Mouse (Mus musculus): Measurements from ENCODE around the gene Rpl31.
A peak's percentile ranks its signal among the peaks of the same experiment; 100 is the strongest.

Rpl31 gene

DNA sequence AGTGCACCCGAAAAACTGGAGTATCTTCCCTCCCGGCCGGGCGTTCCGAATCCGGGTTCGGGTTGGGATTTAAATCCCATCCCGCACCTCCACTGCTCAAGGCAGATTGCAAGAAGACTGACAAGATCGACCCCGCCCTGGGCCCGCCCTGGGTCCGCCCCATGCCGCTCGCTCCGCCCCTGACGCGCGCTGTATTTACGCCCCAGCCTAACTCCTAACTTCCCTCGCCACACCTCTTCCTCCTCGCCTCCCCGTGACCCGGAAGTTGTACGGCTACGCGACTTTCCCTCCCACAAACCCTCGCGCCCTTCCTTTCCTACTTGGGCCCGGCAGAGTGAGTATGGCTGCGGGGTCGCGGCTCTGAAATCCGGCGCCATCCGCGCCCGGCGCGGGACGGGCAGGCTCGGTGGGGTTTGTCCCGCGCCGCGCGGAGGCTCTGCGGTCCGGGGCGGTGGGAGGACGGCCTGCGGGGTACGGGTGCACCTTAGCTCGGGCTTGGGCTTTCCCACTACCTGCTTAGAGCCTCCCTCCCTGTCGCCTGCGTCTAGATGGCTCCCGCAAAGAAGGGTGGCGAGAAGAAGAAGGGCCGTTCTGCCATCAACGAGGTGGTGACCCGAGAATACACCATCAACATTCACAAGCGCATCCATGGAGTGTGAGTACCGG lies at the start of gene Rpl31:
TSS of gene Rpl31 (plus strand) at position 242 of the 666 bp plus-strand sequence.
- DNase-seq (ENCODE audit: low read depth in 1 of 2, low spot score in 2 of 2): peak; percentile 86 to 95

DNA sequence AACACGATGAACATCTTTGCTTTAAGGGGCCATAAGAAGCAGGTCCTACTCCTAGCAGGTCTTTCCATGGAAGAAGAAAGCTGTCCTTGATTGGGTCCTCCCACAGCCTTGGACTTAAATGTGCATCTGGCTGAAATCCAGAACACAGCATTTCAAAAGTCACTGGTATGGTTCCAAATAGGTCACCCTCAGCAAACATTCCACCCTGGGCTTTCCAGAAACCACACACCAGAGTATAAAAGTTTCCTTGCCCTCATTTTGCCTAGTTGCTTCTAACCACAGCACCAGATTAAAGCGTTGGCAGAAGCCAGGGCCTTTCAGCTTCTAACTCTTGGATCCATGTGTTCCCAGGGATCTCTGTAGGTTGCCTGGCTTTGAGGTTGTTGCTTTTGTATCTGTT lies 49.7 kb upstream of the Rpl31 start:
- no peak for DNase-seq (ENCODE audit: low read depth in 1 of 2, low spot score in 2 of 2)

DNA sequence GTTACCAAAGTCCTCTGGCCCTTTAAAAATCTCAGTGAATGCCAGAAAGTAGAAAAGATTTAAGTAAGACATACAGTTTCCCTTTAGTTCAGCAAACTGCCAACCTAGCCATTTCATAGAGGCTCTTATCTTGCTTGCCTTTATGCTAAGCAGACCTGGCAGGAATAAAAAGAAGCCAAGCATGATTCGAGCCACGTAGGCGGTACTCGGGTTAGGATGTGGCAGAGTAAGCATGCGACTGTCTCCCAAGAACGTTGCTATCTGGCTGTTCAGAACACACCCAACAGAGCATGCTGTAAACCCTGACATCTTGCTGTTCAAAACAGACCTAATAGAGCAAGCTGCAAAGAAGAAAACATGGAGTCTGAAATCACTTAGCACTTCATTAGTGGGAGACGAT lies 48.8 kb upstream of the Rpl31 start:
- DNase-seq (ENCODE audit: low read depth in 1 of 2, low spot score in 2 of 2): no peak

DNA sequence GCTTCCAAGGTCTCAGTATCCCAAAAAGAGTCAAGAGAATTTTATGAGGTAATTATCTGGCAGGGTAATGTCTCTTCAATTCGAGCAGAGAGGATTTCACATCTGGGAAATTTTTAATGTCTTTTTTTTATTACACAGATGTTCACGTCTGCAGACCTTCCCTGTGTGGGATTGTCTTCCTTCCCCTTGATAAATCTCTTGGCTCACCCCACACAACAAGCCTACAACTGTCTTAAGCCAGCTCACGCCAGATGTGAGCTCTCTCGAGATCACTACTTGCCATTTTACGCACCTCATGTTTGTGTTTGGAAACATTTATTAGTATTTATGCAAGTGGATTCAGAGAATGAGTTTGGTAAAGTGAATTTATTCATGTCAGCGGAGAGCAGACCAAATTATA lies 45.7 kb upstream of the Rpl31 start:
- DNase-seq (ENCODE audit: low read depth in 1 of 2, low spot score in 2 of 2): no peak

DNA sequence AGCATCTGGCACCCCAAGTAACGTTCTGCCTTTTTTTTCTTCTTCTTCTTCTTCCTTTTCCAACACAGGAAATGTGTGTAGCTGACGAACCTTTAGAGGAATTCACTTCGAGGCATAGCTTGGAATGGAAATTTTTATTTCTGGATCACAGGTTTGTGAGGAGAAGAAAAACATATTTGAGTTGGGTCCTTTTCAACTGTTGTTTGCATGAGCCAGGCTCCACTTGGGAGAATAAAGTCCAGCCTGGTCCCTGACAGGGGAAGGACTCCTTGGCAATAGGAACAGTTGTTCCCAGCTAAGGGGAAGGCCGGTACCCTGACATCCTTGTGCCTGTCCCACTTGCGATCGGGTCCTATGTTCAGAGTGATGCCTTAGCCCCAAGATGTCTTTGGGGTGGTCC lies 42.4 kb upstream of the Rpl31 start:
- no peak for DNase-seq (ENCODE audit: low read depth in 1 of 2, low spot score in 2 of 2)

DNA sequence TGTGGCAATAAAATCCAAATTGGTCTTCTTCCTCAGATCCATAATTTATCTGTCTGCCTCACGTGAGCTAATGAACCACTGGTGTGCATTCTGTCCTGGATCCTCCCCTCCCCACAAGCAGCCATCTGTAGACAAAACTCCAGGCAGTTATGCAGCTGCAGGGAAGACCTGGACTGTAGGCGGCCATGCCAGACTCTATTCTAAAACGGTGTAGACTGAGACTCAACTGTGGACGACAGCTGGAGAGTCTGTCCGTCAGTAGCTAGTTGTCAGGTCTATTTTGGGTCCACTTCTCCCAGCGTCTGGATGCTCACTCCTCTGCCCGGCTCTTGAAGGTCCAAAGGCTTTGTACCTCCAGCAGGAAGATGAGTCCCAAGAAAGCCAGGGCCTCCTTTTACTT lies 40.1 kb upstream of the Rpl31 start:
- no peak for DNase-seq (ENCODE audit: low read depth in 1 of 2, low spot score in 2 of 2)

DNA sequence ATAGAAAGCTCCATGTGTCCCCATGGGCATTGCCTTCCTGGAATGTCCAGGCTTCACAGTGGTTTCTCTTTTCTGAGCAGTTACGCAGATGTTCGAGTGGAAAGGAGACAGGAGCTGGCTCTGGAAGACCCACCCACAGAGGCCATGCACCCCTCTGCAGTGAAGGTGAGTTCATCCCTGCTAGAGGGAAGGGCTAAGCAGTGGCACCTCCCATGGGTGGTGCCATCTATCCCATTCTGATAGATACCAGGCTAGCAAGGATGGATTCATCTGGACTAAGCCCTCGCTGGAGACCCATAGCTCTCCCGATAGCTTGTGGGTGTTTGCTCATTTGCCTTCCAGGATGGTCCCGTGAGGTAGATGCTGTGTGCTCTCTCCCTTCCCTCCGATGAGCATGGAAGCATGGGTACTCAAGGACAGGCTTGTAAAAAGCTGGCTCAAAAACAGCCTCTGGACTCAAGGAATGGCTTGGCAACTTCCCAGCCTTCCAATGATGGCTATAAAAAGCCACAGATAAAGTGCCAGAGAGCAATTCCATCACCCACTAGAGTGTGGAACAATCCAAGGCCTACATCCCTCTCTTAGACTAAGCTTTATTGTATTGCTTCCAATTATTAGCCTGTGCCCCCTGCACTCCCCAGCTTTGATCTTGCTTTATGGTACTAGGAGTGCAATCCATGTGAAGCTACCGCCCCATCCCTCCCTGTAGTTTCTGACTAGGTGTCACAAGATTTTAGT lies 36.6 kb upstream of the Rpl31 start:
- no peak for DNase-seq (ENCODE audit: low read depth in 1 of 2, low spot score in 2 of 2)

DNA sequence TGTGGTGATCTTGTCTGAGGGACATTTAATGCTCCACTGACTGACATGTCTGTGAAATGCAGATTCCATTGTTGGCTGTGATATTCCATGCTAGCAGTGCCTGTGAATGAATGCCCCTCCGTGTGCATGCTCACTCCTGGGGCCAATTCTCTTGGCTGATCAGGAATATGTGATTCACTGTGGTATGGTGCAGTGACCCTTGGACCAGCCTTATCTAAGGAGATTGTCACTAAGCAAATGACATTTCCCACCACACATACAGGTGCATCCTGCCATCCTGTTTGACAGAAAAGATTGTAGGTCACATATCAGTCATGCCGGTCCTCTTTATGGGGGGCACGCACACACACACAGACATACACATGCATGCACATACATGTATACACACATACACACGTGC lies 35.2 kb upstream of the Rpl31 start:
- no peak for DNase-seq (ENCODE audit: low read depth in 1 of 2, low spot score in 2 of 2)

DNA sequence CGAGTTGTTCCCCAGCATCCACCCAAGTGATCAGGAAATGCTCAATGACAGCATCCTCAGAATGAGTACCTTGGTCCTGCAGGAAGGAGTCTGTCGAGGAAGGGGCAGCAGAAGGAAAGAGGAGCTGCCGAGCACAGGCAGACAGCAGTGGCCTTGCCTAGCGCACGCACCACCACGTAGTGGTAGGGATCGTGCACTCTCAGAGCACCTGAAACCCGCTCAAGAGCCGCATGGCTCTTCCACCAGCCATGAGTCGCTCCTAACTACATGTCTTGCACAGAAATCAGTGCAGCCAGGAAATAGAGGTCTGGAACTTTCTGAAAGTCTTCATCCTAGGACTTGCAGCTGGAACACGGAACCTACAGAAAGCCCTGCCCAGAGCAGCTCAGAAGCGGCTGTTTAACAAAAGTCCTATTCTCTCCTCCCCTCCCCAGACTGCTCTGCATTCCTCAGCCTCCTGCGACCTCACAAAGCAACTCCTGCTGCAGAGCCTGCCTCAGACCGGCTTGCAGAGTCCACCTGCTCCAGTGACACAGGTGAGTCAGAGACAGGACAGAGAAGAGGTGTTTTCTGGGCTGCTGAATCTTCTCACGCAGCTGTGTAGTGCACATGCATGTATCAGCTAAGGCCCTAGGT lies 32.0 kb upstream of the Rpl31 start:
- DNase-seq (ENCODE audit: low read depth in 1 of 2, low spot score in 2 of 2): no peak

DNA sequence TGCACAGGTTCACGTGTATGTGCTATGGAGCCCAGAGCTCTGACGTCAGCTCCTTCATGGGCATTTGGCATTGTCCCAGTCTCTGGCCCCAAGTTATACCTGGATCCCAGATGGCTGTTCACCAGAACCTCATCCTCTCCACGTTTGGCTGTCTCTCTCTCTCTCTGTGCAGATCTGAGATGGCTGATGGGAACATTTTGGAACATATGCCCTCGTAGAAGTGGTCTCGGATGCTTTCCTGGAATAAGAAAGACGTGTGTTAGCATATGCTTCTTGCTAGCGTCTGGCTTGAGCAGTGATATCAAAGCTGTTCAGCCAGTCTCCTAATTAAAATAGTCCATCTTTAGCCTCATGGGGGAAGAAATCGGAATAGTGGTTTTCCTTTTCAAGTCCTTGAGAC lies 30.9 kb upstream of the Rpl31 start:
- DNase-seq (ENCODE audit: low read depth in 1 of 2, low spot score in 2 of 2): no peak

DNA sequence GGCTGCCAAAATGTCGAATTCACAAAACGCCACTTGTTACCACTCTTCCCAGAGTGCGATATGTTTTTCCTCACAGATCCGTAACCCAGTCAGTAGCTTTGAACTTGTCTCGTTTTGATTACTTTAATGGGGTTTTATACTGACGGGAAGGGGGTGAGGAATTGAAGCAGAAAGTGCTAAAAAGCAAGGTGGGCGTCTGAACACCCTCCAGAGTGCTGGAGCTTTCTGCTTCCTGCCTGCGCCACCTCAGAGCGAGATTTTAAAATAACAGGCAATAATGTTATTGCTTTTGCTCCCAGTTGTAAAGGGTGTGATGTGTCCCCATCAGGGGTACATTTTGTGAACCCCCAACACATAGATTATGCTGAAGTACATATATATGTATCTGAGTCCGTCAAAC lies 28.8 kb upstream of the Rpl31 start:
- no peak for DNase-seq (ENCODE audit: low read depth in 1 of 2, low spot score in 2 of 2)

DNA sequence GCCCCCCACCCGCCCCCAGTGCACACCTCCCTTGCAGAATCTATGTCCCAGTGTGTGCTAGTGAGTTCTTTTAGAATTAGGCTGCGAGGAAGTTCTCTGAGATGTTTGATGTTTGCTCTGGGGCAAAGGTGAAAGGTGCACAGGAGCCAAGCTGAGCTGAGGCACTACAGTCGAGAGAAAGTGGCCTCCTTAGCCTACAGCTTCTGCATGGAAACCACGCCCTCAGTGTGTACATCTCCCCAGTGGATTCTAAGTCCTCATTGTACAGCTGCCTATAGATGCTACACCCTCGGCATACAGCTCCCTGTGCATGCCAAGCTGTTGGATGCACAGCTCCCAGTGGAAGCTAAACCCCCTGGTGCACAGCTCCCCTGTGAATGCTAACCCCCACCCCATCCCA lies 28.2 kb upstream of the Rpl31 start:
- DNase-seq (ENCODE audit: low read depth in 1 of 2, low spot score in 2 of 2): no peak

DNA sequence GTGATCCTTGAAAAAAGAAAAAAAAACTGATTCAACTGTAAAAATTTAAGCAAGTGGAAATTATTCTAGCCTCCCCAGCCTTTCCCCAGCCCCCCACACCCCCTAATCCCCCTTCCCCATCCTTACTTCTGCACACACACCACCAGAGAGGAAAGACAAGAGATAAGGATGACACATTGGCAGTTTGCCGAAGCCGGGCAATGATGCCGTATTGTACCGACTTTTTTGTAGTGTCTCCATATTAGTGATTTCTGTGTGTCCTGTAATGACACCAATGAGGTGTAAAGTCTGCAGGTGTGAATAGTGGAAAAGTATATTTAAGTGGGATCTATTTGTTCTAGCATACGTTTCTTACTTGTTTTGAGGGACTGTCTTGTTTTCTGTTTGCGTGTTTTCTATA lies 27.5 kb upstream of the Rpl31 start:
- no peak for DNase-seq (ENCODE audit: low read depth in 1 of 2, low spot score in 2 of 2)

DNA sequence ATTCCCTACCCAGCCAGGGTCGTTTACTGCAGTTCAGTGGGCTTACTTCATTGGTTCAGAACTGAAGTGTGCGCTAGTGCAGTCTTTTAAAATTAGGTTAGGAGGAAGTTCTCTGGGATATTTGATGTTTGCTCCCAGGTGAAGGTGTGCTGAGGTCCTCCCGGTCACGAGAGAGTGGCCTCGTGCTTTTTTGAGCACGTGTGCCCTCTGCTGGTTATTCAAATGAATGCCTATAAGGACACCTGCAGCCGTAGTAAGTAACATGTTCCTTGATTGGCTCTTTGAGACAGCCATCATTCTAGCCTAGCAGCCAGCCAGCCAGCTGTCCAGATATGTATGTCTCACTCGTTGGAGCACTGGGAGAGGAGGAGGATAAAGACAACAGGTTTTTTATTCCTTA lies 27.0 kb upstream of the Rpl31 start:
- DNase-seq (ENCODE audit: low read depth in 1 of 2, low spot score in 2 of 2): no peak

DNA sequence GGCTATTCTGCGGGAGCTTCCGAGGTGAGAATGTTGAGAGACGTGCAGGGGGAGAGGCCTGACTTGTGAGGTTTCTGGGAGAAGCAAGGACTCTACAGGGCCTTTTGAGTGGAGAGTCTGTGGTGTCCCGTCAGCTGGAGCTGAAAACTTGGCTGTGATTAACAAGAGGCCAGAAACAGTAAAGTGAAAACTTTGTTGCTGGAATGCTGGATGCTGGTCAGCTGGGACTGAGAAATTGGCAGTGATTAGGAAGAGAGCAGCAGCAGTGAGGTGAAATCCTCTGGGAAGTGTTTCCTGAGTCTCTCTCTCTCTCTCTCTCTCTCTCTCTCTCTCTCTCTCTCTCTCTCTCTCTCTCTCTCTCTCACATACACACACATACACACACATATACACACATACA lies 25.8 kb upstream of the Rpl31 start:
- DNase-seq (ENCODE audit: low read depth in 1 of 2, low spot score in 2 of 2): no peak

DNA sequence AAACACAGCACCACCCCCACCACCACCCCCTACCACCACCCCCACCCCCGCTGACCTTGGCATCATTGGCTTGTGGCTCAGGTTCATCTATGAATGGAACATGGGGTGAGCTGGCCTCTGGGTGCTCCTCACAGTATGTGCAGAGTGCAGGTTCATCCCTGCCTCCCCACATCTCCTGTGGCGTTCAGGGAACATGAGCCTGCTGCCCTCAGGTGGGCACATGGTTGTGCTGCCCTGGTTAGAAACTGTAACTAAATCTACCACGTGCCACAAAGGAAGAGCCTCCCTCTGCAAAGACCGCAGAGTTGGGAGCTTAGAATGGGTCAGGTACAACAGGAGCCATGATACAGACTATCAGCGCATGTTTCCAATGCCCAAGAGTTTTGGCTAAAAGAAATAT lies 24.4 kb upstream of the Rpl31 start:
- no peak for DNase-seq (ENCODE audit: low read depth in 1 of 2, low spot score in 2 of 2)

DNA sequence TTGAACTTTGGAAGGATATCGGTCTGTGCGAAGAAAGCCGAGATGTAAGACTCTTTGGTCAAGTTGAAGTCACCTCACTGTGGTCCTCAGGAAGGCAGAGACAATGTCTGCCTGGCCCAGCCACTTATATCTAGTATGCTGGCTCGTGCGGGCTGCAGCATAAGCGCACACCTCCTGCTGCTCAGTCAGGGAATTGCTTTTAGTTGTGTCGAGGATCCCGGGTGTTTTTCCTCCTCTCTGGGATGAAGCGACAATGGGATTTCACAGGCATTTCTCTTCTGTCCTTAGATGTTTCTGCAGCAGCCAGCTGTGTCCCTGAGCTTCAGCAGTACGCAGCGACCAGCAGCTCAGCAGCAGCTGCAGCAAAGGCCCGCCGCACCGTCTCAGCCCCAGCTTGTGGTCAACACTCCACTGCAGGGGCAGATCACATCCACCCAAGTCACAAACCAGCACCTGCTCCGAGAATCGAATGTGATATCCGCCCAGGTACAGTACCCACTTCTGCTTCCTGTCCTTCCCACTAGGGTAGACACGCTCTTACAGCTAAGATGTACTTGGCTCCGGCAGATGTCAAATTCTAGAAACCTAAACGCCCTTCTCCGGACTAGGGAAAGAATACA lies 22.6 kb upstream of the Rpl31 start:
- DNase-seq (ENCODE audit: low read depth in 1 of 2, low spot score in 2 of 2): no peak

DNA sequence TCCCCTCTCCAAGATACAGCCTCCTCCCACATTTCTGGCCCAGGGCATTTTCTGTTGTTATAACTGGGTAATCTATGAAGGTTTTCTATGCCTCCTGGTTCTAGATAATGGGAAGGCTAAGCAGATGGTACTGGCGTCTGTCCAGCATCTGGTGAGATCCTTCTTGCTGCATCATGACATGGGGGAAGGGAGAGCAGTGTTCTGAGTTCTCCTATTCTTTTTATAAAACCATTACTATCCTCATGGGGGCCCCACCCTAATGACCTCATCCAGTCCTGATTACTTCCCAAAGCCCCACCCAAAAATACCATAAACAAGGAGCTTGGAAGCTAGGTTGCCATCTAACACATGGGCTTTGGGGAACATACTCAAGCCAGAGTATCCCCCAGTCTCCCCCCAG lies 18.6 kb upstream of the Rpl31 start:
- no peak for DNase-seq (ENCODE audit: low read depth in 1 of 2, low spot score in 2 of 2)

DNA sequence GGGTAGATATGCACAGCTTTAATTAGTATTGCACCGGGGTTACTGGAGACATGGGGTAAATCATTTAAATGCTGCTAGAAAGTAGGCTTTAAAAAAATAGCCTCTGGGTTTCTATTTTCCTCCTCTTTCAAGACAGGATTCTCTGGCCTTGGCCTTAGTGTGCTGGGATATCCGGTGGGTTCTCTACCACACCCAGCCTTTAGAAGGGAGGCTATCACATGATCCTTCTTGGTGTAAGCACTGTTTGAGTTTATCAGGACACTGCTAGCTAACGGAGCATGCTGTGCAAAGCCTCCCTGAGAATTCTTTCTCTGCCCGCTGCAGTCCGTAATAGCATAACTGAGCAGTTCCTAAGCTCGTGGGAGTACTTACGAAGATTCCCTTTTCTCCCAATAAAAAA lies 18.2 kb upstream of the Rpl31 start:
- no peak for DNase-seq (ENCODE audit: low read depth in 1 of 2, low spot score in 2 of 2)

DNA sequence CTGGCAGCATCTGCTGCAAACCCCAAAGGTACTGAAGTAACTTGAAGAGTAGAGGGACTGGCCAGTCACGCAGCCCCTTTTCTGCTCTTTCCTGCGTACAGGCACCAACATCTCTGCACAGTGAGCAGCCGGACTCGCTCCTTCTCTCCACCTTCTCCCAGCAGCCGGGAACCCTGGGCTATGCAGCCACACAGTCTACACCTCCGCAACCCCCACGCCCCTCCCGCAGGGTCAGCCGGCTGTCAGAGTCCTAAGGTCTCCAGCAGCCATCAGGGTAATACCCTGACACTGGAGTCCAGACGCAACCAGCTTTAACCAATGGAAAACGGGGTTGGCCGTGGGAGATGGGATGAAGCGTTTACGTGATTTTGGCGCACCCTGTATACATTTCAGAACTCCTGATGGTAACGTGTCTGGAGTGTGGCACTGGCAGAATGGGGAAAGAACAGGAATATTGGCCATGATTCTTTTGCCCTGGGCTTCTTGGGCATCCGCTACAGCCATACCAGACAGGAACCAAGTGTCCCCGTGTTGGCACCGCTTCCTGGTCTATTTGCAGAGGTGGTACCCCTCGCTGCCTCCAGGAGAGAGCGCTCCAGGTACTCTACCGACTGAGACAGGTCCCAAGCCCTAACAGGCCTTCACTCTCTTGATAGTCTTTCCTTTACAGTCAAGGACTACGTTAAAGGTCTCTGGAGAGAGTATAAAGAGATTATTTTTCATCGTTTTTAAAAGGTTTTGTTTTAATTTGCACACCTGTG lies 5.7 kb upstream of the Rpl31 start:
- no peak for DNase-seq (ENCODE audit: low read depth in 1 of 2, low spot score in 2 of 2)

DNA sequence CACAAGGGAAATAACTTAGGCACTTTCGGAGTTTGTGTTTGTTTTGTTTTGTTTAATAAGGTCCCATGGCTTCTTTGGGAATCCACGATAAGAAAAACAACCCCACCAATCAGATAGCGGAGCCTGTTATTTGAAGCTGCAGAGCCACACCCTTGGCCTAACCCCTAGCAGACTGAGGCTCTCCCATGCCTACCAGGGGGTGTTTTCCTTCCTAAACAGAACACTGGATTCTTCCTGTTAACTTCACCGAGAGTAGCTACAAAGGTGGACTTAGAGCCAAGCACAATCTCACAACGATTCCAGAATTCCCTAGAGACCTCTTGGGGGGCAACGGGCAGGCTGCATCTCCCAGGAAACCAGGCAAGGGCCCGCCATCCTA lies 5.1 kb upstream of the Rpl31 start:
- DNase-seq (ENCODE audit: low read depth in 1 of 2, low spot score in 2 of 2): no peak

DNA sequence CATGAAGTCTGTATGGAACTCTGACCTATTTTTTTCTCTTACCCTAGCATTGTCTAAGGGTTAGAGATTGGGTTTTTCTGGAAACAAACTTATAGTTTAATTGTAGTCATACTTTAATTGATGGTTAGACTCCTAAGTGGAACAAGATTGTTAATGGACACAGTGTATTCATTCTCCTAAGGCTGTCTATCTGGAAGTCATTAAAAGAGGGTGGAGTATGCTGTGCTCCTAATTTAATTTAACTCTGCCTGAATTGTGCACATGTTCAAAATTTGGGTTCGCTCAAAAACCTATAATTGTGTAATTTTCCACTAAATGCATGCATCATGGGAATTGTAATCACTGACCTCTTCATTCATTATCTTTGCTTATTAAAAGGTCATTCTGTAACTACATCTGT lies 2.1 kb upstream of the Rpl31 start:
- no peak for DNase-seq (ENCODE audit: low read depth in 1 of 2, low spot score in 2 of 2)

All from monocyte, adult 2 months (primary cell).